Mouse (Mus musculus) cerebral cortex, adult 2 months (tissue): Measurements from ENCODE around the gene Tmem117.

Experiments used
- WGBS: fragments of 180-500 bp; shearing (Covaris S2); methylation state at CpG from one replicate; pipeline ENCODE4 v1.1.7; 2018; 5-methylcytosine and 5-hydroxymethylcytosine counted together

Gene Tmem117

DNA sequence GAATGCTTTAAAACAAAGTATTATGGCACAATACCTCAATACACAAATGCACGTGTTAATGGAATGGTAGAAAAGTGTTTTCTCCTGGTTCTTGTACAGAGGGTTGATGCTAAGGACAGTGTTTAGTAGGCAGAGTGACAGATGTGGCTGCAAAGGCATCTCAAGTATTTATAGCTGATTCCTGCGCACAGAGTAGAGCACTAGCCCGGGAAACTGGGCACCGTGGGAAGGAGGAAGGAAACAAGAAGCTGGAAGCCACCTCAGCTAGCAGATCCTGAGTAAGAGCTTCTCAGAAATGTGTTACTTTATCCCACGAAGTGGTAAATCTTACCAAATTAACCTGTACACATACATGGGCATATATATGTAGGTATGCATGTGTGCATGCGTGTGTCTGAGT lies 395.4 kb downstream of the Tmem117 start:
- WGBS, result 35% methylated on average over 6 of the region's 6 CpGs

DNA sequence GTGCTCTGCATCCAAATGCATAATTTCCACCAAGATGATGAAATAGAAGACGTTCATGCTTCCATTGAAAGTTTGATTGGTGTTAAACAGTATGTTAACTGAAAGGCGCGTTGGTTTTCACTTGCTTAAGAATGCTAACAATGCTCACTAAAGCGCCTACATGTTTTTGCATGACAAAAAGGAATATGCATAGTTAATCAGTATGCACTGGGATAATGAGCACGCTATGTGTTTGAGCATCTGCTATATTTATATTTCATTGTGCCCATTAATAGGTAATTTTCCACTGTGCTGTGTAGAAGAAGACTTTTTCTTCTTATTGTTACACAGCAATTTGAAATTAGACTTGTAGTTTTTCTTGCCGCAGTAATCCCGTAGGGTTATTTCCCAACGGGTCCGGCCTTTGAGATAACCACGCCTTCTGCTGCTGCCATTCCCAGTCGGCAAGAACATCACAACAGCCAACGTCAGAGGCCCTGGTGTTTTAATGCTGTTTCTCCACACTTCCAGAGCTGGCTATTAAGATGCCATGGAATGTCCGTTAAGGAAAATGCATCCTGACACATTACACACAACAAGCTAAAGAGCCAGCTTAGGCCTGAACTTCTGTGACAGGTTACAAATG lies 399.9 kb downstream of the Tmem117 start:
- WGBS, result 50% methylated on average over 13 of the region's 13 CpGs

DNA sequence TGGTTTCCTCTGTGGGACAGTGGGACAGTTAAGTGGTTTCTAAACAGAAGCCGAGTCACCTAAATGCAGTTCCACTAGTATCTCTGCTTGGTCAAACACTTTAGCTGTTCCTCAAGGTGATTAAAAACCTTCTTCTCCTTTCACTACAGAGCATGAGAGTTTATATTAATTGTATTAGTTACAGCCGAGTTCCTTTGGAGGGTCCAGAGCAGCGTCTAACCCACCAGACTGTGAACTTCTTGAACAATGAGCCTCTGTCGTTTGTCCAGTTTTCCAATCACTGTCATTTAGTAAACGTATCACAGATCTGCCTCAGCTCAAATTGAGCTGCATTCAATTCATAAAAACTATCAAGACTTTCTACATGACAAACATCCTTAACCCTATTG lies 400.4 kb downstream of the Tmem117 start:
- 71% methylated on average over 5 of the region's 5 CpGs for WGBS

DNA sequence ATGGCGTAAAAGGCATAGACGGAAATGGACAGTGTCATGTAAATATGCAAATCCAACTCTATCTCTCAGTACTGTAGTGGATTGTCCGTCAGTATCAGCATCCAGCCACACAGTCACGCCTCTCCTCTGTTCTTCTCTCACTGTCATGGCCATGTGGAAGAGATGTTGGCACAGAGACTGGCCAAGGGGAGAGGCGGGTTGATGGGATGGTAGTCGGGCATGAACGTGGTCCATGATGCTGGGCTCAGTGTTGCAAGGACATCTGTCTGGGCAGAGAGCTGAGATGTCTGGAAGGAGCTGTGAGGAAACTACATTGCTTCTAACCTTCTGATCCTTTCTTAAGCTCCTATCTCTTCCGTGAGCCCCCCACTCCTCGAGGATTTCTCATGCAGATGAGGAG lies 413.4 kb downstream of the Tmem117 start:
- WGBS, result 91% methylated on average over 9 of the region's 9 CpGs

DNA sequence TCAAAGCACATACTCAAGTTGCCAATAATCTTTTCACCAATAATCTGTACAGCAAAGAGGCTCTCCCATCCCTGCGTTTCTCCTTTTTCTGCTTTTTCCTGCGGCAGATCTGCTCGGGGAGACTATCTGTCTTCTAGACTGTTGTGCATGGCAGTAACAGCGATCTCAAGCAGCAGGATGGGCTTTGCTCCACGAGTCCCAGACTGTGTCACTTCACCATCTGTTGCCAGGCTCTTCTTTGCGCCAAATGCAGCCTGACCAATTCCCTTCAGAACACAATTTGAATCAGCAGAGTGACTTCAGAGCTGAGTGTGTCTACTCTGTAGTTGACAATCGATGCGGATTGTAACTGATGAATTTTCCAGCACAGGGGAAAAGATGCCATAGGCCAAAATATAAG lies 415.0 kb downstream of the Tmem117 start:
- 45% methylated on average over 8 of the region's 8 CpGs for WGBS

DNA sequence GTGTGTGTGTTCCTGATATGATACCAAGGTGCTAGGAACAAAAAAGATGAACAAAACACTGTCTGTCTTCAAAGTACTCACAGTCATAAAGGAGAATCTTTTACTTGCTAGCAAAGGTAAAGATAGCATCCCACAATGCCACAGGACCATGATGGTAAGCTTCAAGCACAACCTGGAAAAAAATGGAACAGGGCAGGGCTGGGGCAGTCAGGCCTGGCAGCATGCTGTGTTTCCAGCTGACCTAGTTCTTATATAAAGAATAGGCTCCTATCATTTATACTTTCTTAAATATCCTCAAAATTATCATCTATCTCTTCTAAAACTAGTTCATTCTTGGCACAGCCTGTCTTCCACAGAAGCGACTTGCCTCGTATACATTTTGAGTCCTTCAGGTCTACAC lies 418.5 kb downstream of the Tmem117 start:
- 69% methylated on average over 2 of the region's 2 CpGs for WGBS

DNA sequence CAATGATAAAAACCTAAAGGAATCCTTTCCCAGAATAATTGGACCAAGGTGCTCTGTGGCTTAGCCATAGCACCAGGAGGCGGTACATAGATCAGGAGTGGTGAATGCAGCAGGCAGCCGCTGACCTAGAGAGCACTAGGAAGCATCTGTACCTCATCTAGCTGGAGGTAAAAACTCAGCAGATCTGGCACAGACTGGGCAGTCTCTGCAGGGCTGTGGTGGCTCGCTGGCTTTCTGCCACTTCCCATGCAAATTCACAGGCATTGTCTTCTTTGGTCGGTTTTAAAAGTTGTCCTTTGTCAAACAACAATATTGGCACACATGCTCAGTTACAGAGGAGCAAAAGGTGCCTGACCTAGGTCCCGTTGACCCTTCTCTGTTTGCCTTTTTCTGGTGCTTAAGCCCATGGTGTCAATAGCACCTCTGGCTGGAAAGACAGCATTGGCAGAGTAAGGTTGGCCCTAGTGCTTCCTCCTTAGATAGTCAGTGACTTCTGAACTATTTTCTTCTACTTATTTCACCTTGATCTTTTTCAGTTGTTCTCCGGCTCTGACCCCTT lies 420.2 kb downstream of the Tmem117 start:
- 66% methylated on average over 6 of the region's 6 CpGs for WGBS

DNA sequence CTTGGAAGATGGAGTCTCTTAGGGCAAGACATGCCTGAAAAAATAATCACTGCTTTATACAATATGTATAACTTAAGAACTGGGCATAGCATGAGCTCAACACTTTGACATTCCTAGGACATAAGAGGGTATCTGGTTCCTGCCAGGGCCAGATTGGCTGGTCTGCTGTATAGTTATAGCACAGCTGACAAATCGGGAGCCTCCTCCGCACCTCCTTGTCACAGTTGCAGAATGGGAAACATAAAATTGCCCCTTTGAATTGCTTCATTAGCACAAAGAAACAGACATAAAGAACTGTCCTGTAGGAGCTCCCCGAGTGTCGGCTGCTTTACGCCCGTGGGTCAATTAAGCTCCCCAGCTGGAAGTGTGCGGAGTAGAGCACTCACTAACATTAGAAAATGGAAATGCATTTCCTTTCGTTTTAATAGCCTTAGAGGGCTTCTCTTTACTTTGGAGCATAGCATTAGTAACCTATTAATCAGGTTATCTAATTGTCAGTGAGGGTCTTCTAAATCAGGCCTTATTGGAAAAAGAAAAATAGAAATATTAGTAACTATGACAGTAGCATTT lies 426.1 kb downstream of the Tmem117 start:
- WGBS, result 55% methylated on average over 8 of the region's 8 CpGs

DNA sequence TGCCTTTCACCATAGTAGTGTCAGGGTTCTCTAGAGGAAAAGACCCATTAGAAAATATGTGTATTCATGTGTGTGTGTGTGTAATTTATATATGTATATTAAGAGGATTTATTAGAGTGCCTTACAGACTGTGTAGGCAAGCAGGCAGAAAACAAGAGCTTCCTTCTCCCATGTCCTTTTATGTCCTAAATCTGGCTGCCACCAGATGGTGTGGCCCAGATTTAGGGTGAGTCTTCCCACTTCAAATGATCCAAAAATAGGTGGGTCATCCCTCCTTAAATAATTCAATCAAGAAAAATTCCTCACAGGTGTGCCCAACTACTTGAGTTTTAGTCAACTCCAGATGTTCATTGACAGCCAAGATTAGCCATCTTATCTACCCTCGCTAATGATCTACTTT lies 439.0 kb downstream of the Tmem117 start:
- 83% methylated on average over 1 of the region's 1 CpGs for WGBS

DNA sequence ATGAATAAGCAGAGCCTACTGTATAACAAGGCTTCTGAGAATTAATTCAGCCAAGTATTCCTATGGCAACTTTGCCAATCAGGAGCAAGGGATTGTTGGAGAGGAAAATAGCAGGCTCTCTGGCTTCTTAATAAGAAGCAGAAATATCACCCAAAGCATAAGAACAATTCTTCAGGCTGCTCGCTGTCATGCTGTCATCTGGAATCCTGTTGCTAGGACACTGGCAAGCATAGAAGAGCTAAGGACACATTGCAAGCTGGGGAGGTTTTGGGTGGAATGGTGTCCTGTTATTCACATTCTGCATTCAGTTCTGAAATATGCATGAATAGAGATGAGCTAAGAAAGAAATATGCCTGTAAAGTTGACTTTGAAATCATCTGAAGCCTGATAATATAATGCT lies 439.8 kb downstream of the Tmem117 start:
- WGBS, result 39% methylated on average over 1 of the region's 1 CpGs

DNA sequence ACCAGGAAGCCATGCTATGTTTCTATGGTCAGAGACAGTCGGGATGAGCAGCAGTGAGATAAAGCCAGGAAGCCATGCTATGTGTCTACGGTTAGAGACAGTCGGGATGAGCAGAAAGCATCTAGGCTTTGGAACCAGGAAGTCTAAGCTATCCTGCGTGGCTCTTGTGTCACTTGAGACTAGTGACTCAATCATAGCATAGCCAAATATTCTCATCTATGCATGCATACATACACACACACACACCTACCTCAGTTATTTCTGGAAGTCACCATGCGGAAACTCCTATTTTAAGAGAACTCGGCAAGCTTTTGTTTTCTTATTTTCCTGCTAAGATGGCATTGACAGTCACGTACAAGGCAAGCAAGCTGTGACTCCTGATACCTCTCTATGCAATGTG lies 441.8 kb downstream of the Tmem117 start:
- WGBS, result 63% methylated on average over 7 of the region's 7 CpGs

DNA sequence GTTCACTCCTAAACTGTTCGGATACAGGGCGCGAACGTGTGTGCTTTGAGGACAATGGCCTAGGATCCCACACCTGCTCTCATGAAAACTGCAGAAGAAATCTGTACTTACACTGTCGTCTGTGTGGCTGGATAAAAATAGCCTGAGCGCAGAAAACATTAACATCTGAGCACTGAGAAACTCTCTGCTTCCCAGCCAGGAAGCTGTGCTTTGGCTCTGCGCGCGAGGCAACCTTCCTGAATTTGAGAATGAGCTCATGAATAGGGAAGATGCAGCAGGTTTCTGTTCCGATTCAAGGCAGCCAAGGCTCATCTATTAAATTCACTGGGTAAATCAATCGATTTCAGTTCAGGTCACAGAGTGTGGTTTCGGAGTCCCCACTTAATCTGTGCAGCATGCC lies 446.3 kb downstream of the Tmem117 start:
- WGBS, result 37% methylated on average over 12 of the region's 12 CpGs

DNA sequence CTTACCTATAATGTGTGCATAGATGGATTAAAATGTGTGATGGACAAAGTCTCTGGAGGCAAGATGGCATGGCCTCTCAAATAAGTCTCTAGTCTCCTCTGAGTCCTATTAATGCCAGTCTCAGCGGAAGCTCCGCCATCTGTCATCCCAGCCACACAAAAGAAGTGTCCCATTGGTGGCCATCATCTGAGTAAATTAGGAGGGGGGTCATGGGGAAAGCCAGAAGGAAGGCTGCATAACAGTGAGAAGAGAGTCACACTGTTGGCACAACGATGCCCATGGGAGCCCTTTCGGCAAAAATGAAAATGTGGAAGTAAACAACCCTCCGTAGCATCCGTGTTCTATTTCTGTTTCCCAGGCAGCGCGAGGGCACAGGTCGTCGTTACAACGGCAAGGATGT lies 452.6 kb downstream of the Tmem117 start:
- 87% methylated on average over 11 of the region's 11 CpGs for WGBS

DNA sequence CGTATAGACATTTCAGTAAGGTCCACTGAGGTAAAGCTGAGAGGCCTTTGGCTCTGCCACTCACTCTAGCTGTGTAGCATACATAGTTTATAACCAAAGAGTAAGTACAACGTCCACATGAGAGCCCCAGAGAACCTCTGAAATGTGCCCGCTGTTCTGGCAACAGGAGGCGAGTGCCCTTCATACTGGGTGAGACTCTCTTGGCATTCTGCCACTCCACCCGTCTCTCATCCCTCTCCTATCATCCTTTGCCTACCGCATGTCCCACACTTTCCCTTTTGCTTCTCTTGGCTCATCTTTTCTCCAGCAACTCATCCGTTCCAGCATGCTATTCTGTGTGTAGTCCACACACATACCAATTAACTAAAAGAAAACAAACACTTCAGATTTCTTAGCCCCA lies 456.9 kb downstream of the Tmem117 start:
- 56% methylated on average over 7 of the region's 7 CpGs for WGBS

DNA sequence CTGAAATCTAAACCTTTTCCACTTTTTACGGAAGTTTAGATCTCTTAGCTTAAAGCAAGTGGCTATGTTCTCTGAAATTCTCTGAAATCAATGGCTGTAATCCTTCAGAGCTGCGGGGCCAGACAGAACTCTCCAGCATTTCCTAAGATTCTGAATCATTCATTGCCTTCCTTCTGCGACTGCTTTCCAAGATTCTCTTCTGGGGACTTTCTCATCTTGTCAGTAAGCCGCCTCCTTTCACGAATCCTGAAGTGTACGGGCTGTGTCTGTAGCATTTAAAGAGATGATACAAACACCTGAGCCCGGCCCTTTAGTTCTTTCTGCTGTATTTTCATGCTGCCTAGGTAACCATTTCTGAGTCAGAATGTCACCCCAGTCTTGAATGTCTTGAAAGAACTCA lies 471.1 kb downstream of the Tmem117 start:
- WGBS, result 58% methylated on average over 7 of the region's 7 CpGs

DNA sequence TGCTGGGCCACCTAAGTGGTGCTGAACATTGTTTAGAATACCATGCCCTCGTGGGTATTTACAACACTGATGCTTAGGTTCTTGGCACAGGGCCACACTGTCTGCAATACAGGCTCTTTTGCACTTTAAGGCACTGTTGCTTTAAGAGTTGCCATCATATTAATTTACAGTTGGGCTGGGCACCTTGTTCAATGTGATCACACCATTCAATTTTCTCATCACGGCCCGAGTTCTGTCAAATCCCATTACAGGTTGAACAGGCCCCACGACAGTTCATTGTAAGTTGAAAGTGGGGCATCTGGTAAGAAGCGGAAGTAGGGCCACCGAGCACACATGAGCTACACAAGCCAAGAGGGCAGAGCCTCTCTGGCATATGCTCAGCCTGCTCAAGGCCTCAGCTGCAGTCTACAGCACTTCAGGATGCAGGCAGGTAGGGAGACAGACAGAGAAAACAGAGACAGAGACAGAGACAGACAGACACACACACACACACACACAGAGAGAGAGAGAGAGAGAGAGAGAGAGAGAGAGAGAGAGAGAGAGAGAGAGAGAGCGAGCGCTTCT lies 478.3 kb downstream of the Tmem117 start:
- WGBS, result 70% methylated on average over 8 of the region's 8 CpGs

DNA sequence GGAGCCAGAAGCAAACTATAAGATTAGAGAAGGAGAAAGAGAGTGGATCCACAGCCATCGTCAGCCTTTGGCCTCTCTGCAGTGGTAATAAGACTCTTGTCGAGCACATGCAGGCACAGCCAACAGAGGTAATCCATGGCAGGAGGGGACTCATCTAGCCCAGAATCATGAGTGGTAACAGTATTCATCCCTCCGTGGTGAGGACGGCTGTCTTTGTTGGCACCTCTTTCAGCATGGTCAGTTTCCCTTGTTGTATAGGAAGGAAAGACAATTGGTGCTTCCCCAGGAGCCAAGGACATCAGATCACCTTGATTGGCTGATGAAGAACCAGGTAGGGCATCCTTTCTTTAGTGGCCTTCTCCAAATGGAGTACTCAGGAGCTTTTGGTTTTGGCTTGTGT lies 479.6 kb downstream of the Tmem117 start:
- 85% methylated on average over 4 of the region's 4 CpGs for WGBS

DNA sequence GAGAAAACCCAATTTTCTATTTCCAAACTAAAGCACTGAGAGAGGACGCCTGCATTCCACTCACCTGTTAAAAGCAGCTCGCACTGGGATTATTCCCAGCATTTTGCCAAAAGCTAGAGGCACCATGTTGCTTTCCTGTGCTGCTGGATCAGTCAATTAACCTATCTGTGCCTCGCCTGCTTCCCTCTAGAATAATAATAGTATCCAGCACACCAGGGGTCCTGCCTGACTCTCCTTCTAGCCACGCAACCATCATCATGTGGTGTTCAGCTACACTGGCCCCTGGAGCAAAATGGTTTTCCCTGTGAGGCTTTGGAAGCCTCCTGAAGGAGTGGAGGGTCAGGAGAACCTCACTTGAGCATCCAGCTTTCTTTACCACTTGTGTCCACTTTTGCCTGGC lies 502.4 kb downstream of the Tmem117 start:
- 59% methylated on average over 4 of the region's 4 CpGs for WGBS

DNA sequence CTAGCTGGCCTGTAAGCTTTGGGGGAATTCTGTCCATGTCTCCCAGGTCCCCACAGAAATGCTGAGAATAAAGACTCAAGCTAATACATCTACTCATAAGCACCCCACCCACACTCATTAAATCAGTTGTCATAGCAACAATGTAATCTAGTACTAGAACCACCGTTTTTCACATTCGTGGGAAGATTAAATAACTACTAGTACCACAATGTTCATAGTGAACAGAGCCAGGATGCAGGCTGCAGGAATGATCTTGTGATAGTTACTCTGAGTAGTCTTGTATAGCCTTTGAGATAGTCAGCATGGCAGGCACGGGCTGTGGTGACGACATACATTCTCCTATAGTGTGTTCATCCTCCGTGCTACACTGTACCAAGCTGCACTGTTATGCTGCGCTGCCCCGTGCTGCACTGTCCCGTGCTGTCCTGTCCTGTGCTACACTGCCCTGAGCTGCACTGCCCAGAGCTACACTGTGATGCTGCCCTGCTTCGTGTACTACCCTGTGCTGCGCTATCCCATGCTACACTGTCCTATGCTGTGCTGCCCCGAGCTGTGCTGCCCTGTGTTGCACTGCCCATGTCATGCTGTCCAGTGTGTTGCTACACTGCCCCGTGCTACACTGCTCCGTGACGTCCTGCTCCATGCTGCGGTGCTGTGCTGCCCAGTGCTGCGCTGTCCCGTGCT lies 507.0 kb downstream of the Tmem117 start:
- 80% methylated on average over 17 of the region's 17 CpGs for WGBS

DNA sequence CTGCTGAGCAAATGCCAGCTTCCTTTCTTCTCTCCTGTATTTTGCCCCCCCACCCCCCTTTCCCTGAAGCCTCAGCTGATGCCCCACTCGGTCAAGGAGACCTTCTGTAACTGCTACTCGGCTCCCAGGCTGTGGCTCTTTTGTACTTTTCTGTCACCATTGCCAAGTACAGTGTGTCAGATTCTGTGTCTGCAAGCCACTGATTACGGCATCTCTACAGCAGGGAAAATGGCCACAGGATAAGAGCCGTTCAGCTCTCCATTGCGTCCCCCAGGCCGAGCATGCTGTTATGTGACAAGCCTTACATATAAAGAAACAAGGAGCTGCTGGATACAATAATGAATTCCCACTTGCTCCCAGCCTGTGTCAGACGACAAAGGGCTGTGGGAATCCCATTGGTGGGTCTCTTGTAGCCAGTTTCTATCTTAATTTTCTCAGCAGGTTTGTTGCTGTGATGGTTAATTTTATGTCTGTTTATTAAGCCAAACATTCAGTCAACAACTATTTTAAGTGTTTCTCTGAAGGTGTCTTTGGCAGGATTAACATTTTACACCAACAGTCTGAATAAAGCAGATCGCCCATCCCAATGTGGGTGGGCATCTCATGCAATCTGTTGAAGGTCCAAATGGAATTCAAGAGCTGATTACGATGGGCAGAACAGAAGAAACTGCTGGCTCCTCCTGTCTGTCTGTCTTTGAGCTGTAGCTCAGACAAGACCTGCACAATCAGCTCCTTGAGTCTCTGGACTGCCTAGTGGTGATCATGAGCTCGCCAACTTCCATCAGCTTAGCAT lies 508.2 kb downstream of the Tmem117 start:
- WGBS, result 45% methylated on average over 10 of the region's 10 CpGs

DNA sequence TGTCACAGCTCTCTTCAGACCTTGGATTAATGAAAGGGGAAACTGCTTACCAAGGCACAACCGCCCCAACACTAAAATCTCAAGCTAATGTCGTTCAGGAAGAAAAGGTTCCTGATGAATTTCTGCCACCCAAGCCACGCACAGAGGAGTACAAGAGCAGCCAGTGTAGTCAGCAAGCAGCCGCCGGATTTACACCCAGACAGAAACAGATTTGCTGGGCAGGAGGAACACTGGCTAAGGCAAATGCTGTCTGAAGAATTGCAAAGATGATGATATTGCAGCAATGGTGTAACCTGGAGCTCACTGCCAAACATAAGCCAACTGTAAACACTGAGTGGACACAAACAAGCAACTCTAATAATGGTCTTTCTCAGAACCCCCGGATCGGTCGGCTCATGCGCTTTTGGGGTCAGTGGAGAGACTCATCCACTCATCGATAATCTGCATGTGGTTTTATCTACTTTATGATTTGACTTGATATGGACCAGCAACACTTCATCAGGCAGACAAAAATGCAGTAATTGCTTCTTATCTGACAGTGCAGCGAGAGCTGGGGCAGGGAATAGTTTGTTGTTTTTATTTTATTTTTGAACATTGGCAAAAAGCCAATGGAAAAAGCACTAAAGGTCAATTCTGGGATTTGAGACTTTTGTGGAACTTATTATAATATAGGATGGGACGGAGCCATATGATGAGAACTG lies 509.8 kb downstream of the Tmem117 start:
- WGBS, result 65% methylated on average over 12 of the region's 12 CpGs
